Mouse (Mus musculus) spleen, postnatal 0 days (tissue): ENCODE data around the gene Abcg8. TPM values are rescaled to one million over a fixed set of nuclear protein-coding genes. Genes with fewer than 3 reads are reported as not detected.

Experiments used
- polyA plus RNA-seq: library from polyadenylated mRNA; unstranded; fragments of >200 nt; fragmentation: Nextera tagmentation; extraction: Ambion mirVana; gene quantifications from 2 replicates; pipeline ENCODE4 v1.2.1, GENCODE M21; 2015

The Abcg8 gene
- 0.05 TPM in 1 of 2 replicates, not detected in the other for polyA plus RNA-seq

GRCm38 (mm10) chr17:84675951-84676366 is at the start of gene Abcg8:
Gene Abcg8, plus strand, starts transcription at chr17:84676302.

GRCm38 (mm10) chr17:84682734-84683717 is 6.9 kb downstream of the Abcg8 start, which contains the start of gene Abcg5:
Gene Abcg5, minus strand, starts transcription at chr17:84683011.

Other genes with a start within 250 kb of the Abcg8 start
- gene Thada, start 210.1 kb upstream of the Abcg8 start, polyA plus RNA-seq: 2.8 and 4.7 TPM in 2 replicates
- 2.0 and 2.2 TPM in 2 replicates for gene Plekhh2, start 164.4 kb upstream of the Abcg8 start, polyA plus RNA-seq
- 4.2 and 5.2 TPM in 2 replicates for gene Dync2li1, start 49.8 kb upstream of the Abcg8 start, polyA plus RNA-seq
- 0.10 and 0.12 TPM in 2 replicates for gene Abcg5, start 6.7 kb downstream of the Abcg8 start, polyA plus RNA-seq
- 20.9 and 22.2 TPM in 2 replicates for gene Lrpprc, start 114.5 kb downstream of the Abcg8 start, polyA plus RNA-seq